Mouse (Mus musculus): ENCODE results near the gene Bpifa5. TPM values are rescaled to one million over a fixed set of nuclear protein-coding genes. Genes with fewer than 3 reads are reported as not detected.

Bpifa5 gene
- polyA plus RNA-seq (2012; rRNA removed): not detected in 2 replicates

DNA sequence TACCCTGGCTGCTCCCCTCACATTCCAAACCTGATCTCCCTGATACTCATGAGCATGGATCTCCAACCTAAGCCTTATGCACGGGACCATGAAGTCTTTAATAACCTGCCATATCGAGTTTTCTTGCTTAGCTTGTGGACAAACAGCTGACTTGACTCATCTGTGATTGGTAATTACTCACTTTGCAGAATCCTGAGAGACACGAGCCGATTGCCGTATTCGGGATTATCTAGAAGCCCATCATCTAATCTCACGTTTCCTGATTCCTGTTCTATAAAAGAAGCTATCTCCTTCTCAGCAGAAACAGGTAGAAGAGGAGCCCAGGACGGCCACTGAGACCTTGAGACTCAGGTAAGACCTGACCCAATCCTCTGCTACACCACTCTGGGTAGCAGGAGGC lies at the start of gene Bpifa5:
Bpifa5 (plus strand) TSS at position 301 of the 400 bp plus-strand sequence.
- Histone ChIP-seq H3K4me3 (ENCODE audit: insufficient read depth, low read depth, low read length) (no peak within 1 kb of the TSS), H3K27ac (ENCODE audit: insufficient read depth, low read depth, low read length) (no peak within 1 kb of the TSS), H3K27me3 (replicated peaks; ENCODE audit: control insufficient read depth, insufficient read depth, low read length) (no peaks in the 10 kb centered on the region), H3K36me3 (ENCODE audit: control insufficient read depth, insufficient read depth, low read length) (no peaks in the 10 kb centered on the region), H3K4me1 (ENCODE audit: control insufficient read depth, insufficient read depth, low read length) (no peaks in the 10 kb centered on the region)
- 78% methylated on average over 8 of the region's 8 CpGs for WGBS
- no peak for DNase-seq
- TF ChIP-seq CTCF (conservative IDR thresholded peaks at IDR 0.05; ENCODE audit: insufficient read depth, insufficient read length, low read depth, low read length) (no peak), POLR2A (IDR thresholded peaks at IDR 0.05; ENCODE audit: low read depth, low read length) (no peak)

DNA sequence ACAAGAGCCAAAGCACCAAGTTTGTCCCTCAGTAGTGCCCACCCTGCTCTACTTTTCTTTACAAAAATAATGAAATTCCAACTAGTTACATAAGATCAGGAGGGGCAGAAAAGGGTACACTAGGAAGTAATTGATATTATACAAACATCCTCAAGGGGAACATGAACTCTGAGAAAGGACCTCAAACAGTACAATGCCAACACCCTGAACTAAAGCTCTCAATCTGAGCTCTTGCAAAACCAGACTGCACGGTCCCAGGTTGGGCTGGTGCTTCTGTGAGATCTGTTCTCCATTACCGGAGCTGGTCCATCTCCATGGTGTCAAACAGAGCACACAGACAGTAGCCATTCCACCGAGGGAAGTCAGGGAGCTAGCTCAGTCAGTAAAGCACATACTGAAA lies 45.0 kb upstream of the Bpifa5 start:
- H3K4me3 ChIP-seq (ENCODE audit: insufficient read depth, low read depth, low read length): no peak overlapping the region
- DNase-seq: no peak
- 62% methylated on average over 3 of the region's 3 CpGs for WGBS
- TF ChIP-seq POLR2A (IDR thresholded peaks at IDR 0.05; ENCODE audit: low read depth, low read length): no peak
- H3K4me1 ChIP-seq (ENCODE audit: control insufficient read depth, insufficient read depth, low read length): no peaks in the 10 kb centered on the region
- no peak overlapping the region for H3K27ac ChIP-seq (ENCODE audit: insufficient read depth, low read depth, low read length)
- H3K36me3 ChIP-seq (ENCODE audit: control insufficient read depth, insufficient read depth, low read length): no peaks in the 10 kb centered on the region
- H3K27me3 ChIP-seq (replicated peaks; ENCODE audit: control insufficient read depth, insufficient read depth, low read length): no peaks in the 10 kb centered on the region

DNA sequence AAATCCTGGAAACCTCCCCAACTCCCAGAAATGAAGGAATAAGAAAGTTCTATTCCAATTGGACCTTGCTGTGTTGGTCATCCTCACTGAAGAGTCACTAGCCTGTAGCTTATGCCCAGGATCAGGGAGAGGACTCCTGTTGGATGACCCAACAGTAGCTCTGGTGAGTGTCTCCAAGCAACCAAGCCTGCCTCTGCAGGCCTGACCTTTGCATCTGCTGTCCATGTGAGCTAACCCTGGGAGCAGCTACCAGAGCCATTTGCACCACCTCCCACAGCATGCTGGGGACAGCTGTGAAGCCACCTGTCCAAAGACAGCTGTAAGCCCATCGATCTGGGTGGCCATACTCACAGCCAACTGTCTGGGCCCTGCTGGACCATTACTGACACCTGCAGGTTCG lies 32.3 kb upstream of the Bpifa5 start, which contains the start of gene Bpifa3:
Bpifa3 (plus strand) TSS at position 217 of the 400 bp plus-strand sequence.
- no peaks in the 10 kb centered on the region for H3K27me3 ChIP-seq (replicated peaks; ENCODE audit: control insufficient read depth, insufficient read depth, low read length)
- no peak within 1 kb of the TSS for H3K4me3 ChIP-seq (ENCODE audit: insufficient read depth, low read depth, low read length)
- H3K4me1 ChIP-seq (ENCODE audit: control insufficient read depth, insufficient read depth, low read length): no peaks in the 10 kb centered on the region
- WGBS: 68% methylated on average over 2 of the region's 2 CpGs
- DNase-seq: no peak
- no peak within 1 kb of the TSS for H3K27ac ChIP-seq (ENCODE audit: insufficient read depth, low read depth, low read length)
- H3K36me3 ChIP-seq (ENCODE audit: control insufficient read depth, insufficient read depth, low read length): no peaks in the 10 kb centered on the region
- no peak for TF ChIP-seq CTCF (conservative IDR thresholded peaks at IDR 0.05; ENCODE audit: insufficient read depth, insufficient read length, low read depth, low read length)
- no peak for TF ChIP-seq POLR2A (IDR thresholded peaks at IDR 0.05; ENCODE audit: low read depth, low read length)

DNA sequence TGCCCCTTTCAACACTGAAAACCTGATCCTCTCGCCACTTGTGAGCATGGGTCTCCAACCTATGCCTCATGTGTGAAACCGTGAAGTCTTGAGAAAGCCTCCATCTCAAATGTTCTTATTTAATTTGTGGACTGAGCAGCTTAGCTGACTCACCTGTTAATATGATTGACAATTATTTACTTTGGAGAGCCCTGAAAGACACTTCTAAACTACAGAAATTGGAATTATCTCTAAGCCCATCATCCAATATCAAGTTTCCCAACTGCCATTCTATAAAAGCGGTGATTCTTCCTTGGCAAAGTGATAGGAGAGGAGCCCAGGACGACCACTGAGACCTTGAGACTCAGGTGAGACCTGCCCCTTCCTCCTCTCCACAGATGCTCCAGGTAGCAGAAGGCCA lies 19.8 kb upstream of the Bpifa5 start, which contains the start of gene Bpifa1:
Bpifa1 (plus strand) TSS at position 301 of the 400 bp plus-strand sequence.
- WGBS: 79% methylated on average over 4 of the region's 4 CpGs
- DNase-seq: no peak
- TF ChIP-seq CTCF (conservative IDR thresholded peaks at IDR 0.05; ENCODE audit: insufficient read depth, insufficient read length, low read depth, low read length) (no peak), POLR2A (IDR thresholded peaks at IDR 0.05; ENCODE audit: low read depth, low read length) (no peak)
- Histone ChIP-seq H3K36me3 (ENCODE audit: control insufficient read depth, insufficient read depth, low read length) (no peaks in the 10 kb centered on the region), H3K4me3 (ENCODE audit: insufficient read depth, low read depth, low read length) (no peak within 1 kb of the TSS), H3K27me3 (replicated peaks; ENCODE audit: control insufficient read depth, insufficient read depth, low read length) (no peaks in the 10 kb centered on the region), H3K27ac (ENCODE audit: insufficient read depth, low read depth, low read length) (no peak within 1 kb of the TSS), H3K4me1 (ENCODE audit: control insufficient read depth, insufficient read depth, low read length) (no peaks in the 10 kb centered on the region)

DNA sequence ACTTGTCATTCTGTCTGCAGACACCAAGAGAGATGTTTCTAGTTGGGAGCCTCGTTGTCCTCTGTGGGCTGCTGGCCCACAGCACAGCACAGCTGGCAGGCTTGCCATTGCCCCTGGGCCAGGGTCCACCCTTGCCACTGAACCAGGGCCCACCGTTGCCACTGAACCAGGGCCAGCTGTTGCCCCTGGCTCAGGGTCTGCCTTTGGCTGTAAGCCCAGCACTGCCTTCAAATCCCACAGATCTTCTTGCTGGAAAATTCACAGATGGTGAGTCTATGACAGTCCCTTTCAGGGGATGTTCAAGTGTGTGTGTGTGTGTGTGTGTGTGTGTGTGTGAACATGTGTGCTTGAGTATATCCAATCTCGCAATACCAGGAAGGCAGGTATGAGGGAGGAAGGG lies 18.7 kb upstream of the Bpifa5 start:
- DNase-seq: no peak
- no peak overlapping the region for H3K27ac ChIP-seq (ENCODE audit: insufficient read depth, low read depth, low read length)
- TF ChIP-seq POLR2A (IDR thresholded peaks at IDR 0.05; ENCODE audit: low read depth, low read length): no peak
- no peak for TF ChIP-seq CTCF (conservative IDR thresholded peaks at IDR 0.05; ENCODE audit: insufficient read depth, insufficient read length, low read depth, low read length)
- WGBS: 82% methylated on average over 3 of the region's 3 CpGs
- H3K4me3 ChIP-seq (ENCODE audit: insufficient read depth, low read depth, low read length): no peak overlapping the region
- H3K27me3 ChIP-seq (replicated peaks; ENCODE audit: control insufficient read depth, insufficient read depth, low read length): no peaks in the 10 kb centered on the region
- no peaks in the 10 kb centered on the region for H3K36me3 ChIP-seq (ENCODE audit: control insufficient read depth, insufficient read depth, low read length)
- no peaks in the 10 kb centered on the region for H3K4me1 ChIP-seq (ENCODE audit: control insufficient read depth, insufficient read depth, low read length)

- no peaks in the 10 kb centered on the region for H3K36me3 ChIP-seq (ENCODE audit: control insufficient read depth, insufficient read depth, low read length)
- no peaks in the 10 kb centered on the region; the same call in 1 of the 2 replicates for H3K27me3 ChIP-seq (replicated peaks; ENCODE audit: control insufficient read depth, insufficient read depth, low read length)
- TF ChIP-seq POLR2A (IDR thresholded peaks at IDR 0.05; ENCODE audit: low read depth, low read length): no peak
- TF ChIP-seq CTCF (conservative IDR thresholded peaks at IDR 0.05; ENCODE audit: insufficient read depth, insufficient read length, low read depth, low read length): no peak
- no peak overlapping the region for H3K4me3 ChIP-seq (ENCODE audit: insufficient read depth, low read depth, low read length)
- H3K4me1 ChIP-seq (ENCODE audit: control insufficient read depth, insufficient read depth, low read length): no peaks in the 10 kb centered on the region
- WGBS: 82% methylated on average over 4 of the region's 4 CpGs
- no peak overlapping the region for H3K27ac ChIP-seq (ENCODE audit: insufficient read depth, low read depth, low read length)
- DNase-seq: no peak
These were observed 14.9 kb upstream of the Bpifa5 start for GRCm38 (mm10) chr2:154147496-154147895.

DNA sequence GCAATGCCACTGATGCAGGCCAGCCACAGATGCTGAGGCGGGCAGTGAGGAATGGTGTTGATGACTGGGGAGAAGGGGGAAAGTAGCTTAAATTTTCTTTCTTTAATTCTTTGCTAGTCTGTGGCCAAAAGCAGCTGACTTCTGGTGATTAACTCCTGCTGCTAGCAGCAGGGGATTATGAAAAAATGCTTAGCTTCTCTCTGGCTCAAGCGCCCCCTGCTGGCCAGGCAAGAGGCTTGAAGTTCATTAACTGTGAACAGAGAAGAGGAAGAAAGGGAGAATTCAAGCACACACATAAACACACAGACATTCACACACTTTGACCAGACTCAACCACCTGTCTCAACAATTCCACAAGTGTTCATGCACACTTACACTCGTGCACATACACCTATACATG lies 4.0 kb upstream of the Bpifa5 start:
- H3K36me3 ChIP-seq (ENCODE audit: control insufficient read depth, insufficient read depth, low read length): no peaks in the 10 kb centered on the region
- no peak overlapping the region for H3K27ac ChIP-seq (ENCODE audit: insufficient read depth, low read depth, low read length)
- DNase-seq: peak; percentile 10
- no peaks in the 10 kb centered on the region for H3K27me3 ChIP-seq (replicated peaks; ENCODE audit: control insufficient read depth, insufficient read depth, low read length)
- no peaks in the 10 kb centered on the region for H3K4me1 ChIP-seq (ENCODE audit: control insufficient read depth, insufficient read depth, low read length)
- H3K4me3 ChIP-seq (ENCODE audit: insufficient read depth, low read depth, low read length): no peak overlapping the region
- 42% methylated on average over 3 of the region's 3 CpGs for WGBS
- TF ChIP-seq CTCF (conservative IDR thresholded peaks at IDR 0.05; ENCODE audit: insufficient read depth, insufficient read length, low read depth, low read length) (peak; percentile 52), POLR2A (IDR thresholded peaks at IDR 0.05; ENCODE audit: low read depth, low read length) (no peak)
